Mouse (Mus musculus): Measurements from ENCODE around the gene Olfr481.

Olfr481 gene

GRCm38 (mm10) chr7:108079555-108079954 is at the start of gene Olfr481:
Gene Olfr481, plus strand, starts transcription at chr7:108079855.
- in situ Hi-C loops (cut with MboI; ENCODE audit: low sequenced_read_pairs) = no loop called here

- in situ Hi-C loops (cut with MboI; ENCODE audit: low sequenced_read_pairs) = no loop called here
Measured at GRCm38 (mm10) chr7:108033889-108034288, 45.8 kb upstream of the Olfr481 start, which contains the start of gene Olfr478. Gene Olfr478, minus strand, starts transcription at chr7:108033989.

GRCm38 (mm10) chr7:108050393-108050792 is 29.3 kb upstream of the Olfr481 start, which contains the start of gene Olfr479:
Gene Olfr479, plus strand, starts transcription at chr7:108050693.
- in situ Hi-C loops (cut with MboI; ENCODE audit: low sequenced_read_pairs) = no loop called here

DNA sequence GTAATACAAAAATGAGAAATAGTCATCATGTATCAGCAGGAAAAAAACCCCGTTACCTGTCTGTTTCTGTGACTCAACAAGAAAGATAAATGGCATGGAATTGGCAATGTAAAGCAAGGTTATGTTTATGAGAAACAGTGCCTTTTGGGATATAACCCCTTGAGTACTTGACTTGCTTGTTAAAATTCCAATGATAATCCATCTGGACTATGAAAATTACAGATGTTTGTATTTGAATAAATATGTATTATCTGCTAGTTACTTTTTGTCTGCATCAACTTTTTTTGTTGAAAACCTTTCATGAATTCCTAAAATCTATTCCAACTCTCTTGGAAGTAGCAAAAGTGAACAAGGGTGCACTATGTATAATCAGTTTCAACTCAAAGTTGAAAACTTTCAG is 12.4 kb upstream of the Olfr481 start, which contains the start of gene Olfr480:
Gene Olfr480, minus strand, starts transcription at position 101 of the 400 bp plus-strand sequence.
- in situ Hi-C loops (cut with MboI; ENCODE audit: low sequenced_read_pairs) = no loop called here

DNA sequence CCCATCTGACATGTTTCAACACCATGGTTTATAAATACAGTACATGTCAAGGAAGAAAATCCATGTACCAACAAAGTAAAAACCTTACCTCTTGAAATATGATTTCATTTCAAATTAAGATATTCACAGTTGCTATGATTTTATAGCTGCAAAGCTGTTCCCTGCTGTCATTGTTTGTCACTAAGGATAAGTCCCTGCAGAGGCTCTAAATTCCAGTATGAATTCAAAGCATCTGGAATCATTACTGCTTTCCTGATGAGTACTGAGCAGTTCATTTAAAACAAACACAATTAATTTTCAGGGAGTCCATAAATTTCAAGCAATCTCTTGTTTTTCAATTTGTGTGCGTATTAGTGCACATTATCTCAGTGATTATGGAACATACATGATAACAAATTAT is 17.8 kb downstream of the Olfr481 start, which contains the start of gene Olfr482:
Gene Olfr482, minus strand, starts transcription at position 101 of the 400 bp plus-strand sequence.
- in situ Hi-C loops (cut with MboI; ENCODE audit: low sequenced_read_pairs) = no loop called here

GRCm38 (mm10) chr7:108100549-108100948 is 20.9 kb downstream of the Olfr481 start, which contains the start of gene Olfr483:
Gene Olfr483, plus strand, starts transcription at chr7:108100849.
- in situ Hi-C loops (cut with MboI; ENCODE audit: low sequenced_read_pairs) = no loop called here

GRCm38 (mm10) chr7:108120681-108121080 is 41.0 kb downstream of the Olfr481 start:
- in situ Hi-C loops (cut with MboI; ENCODE audit: low sequenced_read_pairs) = no loop called here

- in situ Hi-C loops (cut with MboI; ENCODE audit: low sequenced_read_pairs) = no loop called here
Measured at GRCm38 (mm10) chr7:108121416-108121815, 41.8 kb downstream of the Olfr481 start.

DNA sequence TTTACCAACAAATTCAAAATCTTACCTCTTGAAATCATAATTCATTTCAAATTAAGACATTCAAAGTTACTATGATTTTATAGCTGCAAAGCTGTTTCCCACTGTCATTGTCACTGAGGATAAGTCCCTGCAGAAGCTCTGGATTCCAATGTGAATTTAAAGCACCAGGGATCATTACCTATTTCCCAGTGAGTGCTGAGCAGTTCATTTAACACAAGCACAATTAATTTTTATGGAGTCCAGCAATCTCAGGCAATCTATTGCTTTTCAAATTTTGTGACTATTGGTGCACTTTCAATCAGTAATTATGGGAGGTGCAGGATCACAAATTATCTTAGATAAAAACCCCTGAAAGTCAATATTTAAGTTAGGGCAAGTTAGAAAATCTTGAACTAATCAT is 47.7 kb downstream of the Olfr481 start, which contains the start of gene Olfr484:
Gene Olfr484, minus strand, starts transcription at position 101 of the 400 bp plus-strand sequence.
- in situ Hi-C loops (cut with MboI; ENCODE audit: low sequenced_read_pairs) = no loop called here

Measured in CH12F3 (cell line).